Mouse (Mus musculus) cerebellum, adult 18-20 months (tissue): ENCODE data around the gene Rnf43.

Experiments
- DNase-seq, 2 experiments: peaks; one replicate each; pipeline ENCODE4 v3.0.0; 2021

Gene Rnf43

DNA sequence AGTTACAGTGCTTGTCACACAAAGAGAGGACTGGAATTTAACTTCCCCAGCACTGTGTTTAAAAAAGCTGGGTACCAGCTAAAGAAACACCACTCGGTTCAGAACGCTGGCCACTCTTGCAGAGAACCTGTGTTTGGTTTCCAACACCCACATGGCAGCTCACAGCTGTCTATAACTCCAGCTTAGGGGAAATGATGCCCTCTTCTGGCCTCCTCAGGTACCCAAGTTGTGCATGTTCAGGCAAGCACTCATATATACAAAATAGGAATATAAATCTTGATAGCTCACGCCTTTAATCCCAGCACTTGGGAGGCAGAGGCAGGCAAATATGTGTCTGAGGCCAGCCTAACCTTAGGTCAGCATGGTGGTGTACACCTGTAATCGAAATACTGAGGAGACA, 53.5 kb downstream of the Rnf43 start:
- DNase-seq = no peak

DNA sequence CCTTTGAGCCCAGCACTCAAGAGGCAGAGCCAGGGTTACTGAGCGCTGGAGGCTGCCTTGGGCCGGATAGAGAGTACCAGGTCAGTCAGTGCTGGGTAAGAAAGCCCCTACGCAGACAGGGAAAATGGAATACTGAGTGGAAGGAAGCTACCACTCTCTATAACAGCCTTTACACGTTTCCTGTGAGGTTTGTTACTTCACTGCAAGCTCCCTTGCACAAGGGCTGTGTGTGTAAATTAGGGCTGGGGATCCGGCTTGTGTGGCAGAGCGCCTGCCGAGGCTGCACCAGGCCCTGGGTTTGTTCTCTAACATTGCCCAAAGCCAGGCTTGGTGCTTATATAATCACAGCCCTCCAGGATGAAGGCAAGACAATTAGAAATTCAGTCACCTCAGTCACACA, 57.0 kb downstream of the Rnf43 start:
- DNase-seq = no peak

DNA sequence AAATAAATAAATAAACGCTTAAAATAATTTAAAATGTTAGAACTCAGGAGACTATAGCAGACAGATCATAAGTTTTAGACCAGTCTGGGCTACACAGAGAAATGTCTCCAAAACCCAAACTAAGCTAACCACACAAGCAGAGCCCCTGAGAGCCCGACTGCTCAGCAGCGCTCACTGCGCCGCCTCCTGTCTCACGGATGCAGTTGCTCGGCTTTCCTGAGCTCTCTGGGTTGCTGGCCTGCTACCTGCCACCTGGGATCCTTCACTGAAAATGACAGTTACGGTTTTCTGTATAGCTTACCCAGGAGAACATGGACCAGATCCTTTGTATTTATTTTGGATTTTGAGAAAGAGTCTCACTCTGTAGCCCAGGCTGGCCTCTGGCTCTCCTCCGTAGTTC, 57.8 kb downstream of the Rnf43 start:
- DNase-seq = no peak

DNA sequence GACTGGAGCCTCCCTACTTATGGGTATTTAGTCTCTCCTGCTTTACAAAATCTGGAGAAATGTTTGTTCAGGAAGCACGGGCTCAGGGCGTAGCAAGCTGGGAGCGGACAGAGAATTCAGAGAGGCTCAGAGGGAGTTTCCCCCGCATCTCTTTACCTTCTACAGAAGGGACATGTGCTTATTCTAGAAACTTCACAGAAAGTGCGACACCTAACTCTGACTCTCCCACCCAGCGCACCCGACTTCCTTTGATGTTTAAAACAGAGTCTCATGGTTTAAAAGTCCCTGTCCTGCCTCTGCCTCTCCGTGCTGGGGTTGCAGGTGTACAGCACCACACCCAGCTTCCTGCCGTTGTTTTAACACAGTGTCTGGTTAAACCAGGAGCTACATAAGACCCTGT, 58.3 kb downstream of the Rnf43 start:
- DNase-seq = no peak

DNA sequence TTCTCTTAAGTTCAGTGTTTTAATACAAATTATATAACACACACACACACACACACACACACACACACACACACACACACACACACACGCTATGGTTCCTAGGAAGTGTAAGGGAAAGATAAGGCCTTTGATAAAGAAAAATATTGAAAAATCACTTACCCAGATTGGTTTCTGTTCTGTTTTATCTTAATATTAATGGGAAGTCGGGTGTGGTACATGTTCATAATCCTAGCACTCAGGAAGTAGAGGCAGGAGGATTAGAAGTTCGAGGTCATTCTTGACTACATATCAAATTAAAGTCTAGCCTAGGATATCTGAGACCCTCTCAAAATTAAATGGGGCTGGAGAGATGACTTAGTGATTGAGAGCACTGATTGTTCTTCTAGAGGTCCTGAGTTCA, 59.6 kb downstream of the Rnf43 start:
- DNase-seq = no peak

DNA sequence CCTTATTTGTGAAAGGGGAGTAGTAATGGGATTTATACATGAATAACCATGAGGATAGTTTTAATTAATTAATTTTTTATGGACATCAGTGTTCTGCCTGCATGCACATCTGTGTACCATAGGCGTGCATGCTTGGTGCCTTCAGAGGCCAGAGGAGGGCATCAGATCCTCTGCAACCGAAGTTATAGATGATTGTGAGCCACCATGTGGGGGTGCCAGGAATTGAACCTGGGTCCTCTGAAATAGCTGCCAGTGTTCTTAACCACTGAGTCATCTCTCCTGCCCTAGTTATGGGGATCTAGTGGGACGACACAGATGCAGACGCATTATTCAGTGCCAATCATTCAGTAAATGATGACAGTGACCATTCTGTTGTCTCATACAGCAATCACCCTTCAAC, 60.4 kb downstream of the Rnf43 start:
- DNase-seq = no peak

DNA sequence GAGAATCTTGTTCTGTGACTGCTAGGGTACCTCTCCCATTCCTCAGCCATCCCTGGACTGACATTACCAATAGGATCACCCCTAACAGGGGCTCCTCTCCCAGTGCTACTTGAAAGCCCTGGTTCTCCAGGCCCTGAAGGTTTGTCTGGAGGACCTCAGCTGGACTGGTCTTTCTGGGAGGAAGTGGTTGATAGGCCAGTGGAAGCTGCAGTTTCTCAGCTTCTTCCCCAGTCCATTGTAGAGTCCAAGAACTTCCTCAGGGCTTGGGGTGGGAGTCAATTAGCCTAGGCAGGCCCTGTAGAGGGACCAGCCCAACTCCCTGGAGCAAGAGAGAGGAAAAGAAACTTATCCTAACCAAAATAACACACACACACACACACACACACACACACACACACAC, 63.0 kb downstream of the Rnf43 start:
- DNase-seq = no peak

DNA sequence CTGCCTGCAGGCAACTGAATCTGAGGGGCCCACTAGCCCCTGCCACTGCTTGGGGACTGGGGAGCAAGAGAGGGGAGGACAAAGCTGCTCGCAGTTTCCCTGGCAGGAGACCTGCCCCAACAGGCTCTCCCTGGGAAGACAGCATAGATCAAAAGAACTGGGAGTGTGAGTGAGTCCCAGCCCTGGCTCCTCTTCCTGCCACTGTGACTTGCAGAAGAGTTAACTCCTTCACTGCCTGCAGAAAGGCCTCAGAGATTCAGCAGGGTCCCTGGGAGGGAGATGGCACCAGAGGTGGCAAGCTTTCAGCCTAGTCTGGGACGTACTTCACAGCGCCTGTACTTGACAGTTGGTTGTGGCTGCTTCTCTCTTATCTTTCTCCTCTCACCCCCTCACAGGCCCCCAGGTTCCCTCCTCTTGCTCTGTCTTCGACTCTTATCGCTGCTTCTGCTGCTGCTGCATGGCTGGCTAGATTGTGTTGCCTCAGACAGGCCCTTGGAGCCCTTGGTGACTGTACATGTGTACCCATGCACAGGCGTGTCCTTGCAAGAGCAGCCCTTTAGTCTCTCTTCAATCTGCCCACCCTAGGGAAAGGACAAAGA, 63.5 kb downstream of the Rnf43 start:
- DNase-seq = no peak

DNA sequence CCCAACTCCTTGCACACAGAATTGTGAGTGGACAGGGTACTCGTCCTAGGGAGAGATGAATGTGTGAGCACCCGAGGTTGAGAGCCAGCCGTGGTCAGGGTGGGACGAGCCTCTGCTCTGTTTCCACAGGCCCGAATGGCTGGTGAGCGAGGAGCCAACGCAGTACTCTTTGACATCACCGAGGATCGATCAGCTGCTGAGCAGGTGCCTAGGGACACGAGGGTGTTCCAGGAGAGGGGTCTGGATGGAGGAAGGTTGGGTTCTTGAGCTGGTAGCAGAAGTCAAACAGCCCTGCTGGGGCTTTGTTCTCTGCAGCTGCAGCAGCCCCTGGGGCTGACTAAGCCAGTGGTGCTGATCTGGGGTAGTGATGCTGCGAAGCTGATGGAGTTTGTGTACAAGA, 64.5 kb downstream of the Rnf43 start:
- no peak for DNase-seq

DNA sequence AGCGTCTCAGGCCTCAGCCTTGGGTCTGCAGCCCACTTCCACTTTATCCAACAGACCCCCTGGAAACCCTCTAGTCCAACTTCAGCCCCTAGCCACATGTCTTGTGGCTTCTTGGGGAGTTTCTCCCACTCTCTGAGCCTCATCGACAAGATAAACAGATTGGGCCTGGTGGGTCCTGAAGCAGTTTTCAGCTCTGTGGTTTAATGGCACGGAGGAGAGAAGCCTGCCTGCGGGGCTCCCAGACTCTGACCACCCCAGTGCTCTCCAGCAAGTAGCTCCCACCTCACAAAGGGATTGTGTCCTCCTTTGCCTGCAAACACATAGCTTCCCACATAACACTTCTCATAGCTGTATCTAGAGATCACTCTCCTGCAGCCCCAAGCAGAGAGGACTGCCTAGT, 64.9 kb downstream of the Rnf43 start:
- no peak for DNase-seq

DNA sequence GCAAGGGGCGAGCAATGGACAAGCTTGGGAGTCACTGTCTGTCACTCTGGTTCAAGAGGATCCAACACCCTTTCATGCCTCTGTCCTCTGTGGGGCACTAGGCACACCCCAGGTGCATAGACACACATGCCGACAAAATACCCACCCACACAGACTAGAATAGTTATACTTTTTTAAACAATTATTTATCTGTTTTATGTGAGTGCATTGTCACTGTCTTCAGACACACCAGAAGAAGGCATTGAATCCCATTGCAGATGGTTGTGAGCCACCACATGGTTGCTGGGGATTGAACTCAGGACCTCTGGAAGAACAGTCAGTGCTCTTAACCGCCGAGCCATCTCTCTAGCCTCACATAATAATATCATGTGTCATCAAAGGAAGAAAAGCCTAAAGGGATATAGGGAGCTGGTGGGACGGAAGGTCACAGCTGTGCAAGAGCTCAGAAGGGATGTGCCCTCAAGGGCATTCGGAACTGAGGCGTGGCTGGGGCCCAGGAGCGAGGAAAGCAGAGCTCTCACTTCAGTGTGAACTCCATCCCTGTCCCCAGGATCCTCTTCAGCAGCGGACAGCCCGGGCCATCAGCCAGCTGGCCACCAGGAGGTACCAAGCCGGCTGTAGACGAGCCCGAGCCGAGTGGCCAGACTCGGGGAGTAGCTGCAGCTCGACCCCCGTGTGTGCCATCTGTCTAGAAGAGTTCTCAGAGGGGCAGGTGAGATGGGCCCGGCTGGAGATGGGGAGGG, 66.5 kb downstream of the Rnf43 start:
- peak in 1 of 2 experiments; percentile 22 for DNase-seq

DNA sequence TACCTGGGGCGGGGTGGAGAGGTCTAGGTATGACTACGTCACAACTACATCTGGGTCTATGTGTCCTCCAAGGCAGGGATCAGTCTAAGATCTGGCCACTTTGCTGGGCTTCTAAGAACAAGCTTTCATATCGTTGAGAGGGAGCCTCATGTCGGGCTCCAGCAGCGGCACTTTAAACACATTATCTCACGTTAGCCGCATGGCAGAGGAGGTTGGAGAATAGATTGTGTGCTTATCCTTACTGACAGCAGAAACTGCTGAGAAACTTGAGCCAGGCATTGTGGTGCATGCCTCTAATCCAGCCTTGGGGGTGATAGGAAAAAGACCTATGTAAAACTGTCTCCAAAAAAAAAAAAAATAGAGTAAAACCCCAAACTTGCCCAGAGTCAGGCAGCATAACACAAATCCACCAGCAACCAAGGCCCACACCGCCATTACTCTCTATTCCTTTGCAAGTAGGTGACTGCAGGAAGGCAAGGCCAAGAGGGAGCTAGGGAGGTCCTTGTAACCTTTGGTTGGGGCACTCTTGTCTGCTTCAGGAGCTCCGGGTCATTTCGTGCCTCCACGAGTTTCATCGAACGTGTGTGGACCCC, 67.2 kb downstream of the Rnf43 start:
- no peak for DNase-seq

DNA sequence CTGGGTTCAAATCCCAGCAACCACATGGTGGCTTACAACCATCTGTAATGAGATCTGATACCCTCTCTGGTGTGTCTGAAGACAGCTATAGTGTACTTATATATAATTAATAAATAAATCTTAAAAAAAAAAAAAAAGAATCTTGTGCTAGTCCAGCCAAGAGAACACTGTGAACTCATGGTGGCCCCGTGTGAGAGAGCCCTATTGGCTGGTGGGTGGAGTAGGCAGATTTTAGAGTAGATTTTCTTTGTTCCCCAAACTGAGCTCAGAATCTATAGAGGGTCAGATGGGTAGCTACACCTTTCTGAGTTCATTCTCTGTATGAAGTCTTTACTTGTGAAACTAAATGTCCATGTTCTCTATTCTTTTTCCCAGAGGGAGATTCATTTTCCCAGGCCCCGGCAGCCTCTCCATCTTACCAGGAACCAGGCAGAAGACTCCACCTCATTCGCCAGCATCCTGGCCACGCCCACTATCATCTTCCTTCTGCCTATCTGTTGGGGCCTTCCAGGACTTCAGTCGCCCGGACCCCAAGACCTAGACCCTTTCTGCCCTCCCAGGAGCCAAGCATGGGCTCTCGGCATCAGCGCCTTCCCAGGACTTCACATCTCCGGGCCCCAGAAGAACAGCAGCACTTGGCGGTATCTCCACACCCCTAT, 68.3 kb downstream of the Rnf43 start:
- no peak for DNase-seq

DNA sequence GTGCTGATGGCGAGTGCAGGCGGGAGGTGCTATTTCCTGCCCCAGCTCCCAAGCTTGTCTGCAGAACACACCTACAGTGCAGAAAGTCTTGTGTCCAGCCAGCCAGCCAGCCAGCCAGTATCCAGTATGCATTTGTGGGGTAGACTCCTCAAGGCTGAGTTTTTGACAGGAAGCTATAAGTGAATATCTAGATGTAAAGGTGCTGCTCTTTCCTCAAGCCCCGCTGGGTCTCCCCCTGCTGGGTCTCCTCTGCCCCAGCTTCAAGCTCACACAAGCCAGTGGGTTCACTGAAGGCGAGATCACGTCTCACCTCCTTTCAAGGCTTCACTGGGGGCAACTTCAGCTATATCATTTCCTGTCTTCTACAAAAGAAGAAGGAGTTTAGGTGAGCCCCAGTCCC, 71.8 kb downstream of the Rnf43 start:
- DNase-seq = no peak

DNA sequence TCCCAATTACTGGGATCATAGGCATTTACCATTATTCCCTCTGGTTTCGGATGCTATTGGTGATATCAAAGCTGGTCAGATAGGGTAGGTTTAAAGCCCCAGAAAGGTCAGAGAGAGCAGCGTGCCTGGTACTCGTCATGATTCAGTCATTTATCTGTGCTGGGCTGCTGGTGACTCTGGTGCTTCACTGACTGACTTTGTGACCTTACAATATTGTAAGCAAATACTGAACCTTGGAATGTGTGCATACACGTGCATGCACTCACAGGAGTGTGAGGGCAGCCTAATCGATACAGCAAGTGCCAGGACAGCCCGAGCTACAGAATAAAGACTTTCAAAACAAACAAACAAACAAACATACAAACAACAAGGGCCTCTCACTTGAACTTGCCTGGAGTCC, 73.2 kb downstream of the Rnf43 start:
- no peak for DNase-seq

DNA sequence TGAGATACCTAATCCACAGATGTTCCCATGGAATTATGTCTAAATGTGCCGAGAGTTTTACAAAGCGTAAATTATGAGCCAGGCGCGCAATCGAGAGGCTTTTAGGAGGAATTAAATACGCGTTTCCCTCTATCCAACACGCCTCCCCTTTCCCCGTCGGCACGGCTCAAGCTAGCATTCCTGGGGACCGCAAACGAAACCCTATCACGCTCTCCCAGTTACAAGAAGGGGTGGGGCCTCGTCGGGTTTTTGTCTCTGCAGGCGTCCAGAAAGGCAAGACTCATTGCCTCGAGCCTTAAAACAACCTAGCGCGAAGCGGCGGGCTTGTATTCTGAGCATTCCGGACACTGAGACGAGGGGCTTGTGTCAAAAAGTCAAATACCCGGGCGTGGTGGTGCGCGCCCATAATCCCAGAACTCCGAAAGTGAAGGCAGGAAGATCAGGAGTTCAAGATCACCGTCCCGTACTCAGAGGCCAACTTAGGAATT, 74.2 kb downstream of the Rnf43 start:
- peak in 1 of 2 experiments; percentile 63 for DNase-seq

DNA sequence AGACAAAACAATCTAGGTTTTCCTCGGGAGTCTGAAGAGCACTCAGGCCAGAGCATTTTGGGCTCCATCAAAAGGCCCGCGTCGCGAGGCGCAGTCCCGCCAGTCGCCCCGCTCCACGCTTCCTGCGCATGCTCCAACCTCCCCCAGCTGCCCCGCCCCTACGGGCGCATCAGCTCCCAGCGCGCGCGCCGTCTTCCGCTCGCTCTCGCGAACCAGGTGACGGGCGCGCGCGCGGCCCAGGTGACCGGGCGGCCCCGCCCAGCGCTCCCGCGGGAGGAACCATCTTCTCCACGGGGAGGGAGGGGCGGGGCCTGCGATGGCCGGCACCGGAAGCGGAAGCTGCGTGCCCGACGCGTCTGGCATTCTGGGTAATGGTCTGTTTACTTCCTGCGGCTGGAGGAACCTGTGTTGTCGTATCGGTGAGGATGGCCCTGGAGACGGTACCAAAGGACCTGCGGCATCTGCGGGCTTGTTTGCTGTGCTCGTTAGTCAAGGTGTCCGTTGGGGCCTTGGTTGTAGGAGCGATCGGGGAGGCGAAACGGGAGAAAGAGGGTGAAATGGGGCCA, 74.7 kb downstream of the Rnf43 start, which contains the start of gene Supt4a:
Supt4a (plus strand) TSS at position 378 of the 566 bp plus-strand sequence.
- peak; percentile 96 to 99 for DNase-seq

DNA sequence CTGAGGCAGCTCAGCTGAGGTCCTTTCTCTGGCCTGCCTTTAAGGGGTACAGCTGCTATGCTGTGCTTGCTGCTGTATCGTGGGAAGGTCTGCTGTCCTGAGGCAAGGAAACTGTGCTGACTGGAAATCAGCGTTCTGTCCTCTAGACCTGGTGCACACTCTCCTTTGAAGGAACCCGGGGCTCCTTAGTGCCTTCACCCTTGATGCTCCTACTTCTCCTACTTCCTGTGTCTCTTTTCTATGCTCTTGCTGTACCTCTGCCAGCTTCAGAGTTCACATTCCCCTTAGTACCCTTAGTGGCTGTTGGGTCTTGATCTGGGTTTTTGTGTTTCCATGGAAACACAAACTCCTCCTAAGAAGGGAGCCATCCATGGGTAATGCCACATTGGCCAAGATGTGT, 81.2 kb downstream of the Rnf43 start:
- no peak for DNase-seq

DNA sequence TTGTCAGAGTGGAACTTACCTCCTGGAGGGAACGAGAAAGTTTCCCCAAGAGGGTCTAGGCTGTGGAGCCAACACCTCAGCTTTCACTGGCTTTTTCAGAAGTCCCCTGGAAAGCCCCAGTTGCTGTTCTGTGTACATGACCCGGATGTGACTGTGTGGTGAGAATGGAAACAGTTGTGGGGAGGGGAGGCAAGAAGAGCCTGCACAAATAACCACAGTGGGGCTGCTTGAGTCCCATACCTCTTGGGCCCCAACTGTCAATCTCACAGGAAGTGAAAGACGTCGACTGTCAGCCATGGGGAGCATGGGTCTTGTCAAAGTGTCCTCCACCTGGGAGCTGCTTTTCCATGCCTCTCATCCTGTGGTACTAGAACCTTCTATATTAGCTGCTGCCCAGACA, 82.4 kb downstream of the Rnf43 start:
- no peak for DNase-seq

DNA sequence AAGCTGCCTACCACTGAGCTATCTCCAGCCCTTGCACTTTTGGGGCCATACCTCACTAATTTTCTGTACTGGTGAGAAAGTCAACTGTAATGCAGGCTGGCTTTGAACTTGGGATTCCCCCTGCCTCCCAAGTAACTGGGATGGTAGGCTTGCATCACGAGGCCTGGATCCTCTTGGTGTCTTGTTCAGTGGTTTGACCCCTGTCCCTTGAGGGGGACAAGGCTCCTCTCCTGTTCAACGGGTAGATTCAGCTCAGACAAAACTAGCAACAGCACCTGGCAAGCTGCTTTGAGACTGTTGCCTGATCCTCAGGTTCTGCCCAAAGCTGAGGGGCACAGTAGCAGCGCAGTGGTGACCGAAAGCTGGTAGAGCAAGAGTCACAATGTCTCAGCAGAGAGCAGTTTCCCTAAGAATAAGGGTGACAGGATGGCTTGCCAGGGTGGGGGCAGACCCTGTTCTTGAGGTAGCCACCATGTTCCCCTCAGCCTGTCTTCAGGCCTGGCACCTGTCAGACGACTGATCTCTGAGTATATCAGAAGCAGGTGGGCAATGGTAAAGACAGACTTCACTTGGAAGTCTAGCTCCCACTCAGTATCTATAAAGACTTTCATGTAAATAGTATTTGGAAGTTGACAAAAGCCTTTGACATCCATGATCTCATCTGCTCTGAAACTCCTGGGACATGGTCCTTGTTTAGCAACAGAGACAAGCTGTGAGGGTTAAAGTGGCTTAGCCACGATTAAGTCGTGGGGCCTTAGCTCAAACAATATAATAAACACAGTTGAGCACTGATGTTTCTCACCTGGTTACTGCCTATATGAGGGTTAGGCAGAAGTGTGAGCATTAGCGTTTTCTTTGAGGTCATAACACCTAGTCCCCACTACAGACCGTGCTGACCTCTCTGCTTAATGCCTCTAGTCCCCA, 83.4 kb downstream of the Rnf43 start:
- no peak for DNase-seq

DNA sequence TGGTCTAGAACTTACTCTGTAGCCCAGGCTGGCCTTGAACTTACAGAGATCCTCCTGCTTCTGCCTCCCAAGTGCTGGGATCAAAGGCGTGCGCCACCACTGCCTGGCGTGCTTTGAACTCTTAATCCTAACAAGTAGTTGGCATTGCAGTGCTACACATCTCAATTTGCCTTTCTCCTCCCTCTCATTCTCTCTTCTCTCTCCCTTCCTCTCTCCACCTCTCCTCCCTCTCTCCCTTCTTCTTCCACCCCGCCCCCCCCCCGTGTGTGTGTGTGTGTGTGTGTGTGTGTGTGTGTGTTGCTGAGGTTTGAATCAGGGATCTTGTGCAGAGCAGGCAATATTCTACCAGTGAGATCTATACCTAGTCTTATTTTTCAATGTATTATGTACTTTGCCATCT, 84.8 kb downstream of the Rnf43 start:
- DNase-seq = no peak

DNA sequence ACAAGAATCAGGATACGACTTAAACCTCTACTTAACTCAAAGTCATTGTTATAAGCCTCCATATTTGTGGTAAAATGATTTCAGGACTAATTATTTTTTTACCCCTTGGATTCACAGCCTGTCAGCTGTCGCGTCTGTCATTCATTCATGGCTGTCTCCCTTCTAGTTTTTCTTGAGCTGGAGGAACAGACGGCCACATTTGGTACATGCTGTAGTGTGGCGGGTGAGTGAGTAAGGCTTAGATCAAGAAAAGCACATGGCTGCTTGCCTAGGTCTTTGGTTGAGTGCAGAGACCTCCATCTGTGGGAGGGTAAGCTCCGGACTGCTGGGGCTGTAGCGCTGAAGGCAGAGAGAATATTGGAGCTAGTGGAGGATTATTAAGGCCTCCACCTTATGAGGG, 85.2 kb downstream of the Rnf43 start:
- DNase-seq = no peak
